Mouse (Mus musculus) cerebellum, adult 2 months (tissue): ENCODE data around the gene Tbc1d4.

Experiments used
- CTCF ChIP-seq: fragments of 200-500 bp; IDR thresholded peaks from 2 replicates; pipeline ENCODE4 v1.5.1; 2011; ENCODE audit warnings: low read depth, mild to moderate bottlenecking, control low read depth, low read length, moderate library complexity, borderline replicate concordance; ENCODE audit not compliant: insufficient read depth
- POLR2A ChIP-seq: fragments of 200-500 bp; IDR thresholded peaks from 2 replicates; pipeline ENCODE4 v1.6.1; 2011; ENCODE audit warnings: low read length, control low read depth, borderline replicate concordance; ENCODE audit not compliant: insufficient read depth

DNA sequence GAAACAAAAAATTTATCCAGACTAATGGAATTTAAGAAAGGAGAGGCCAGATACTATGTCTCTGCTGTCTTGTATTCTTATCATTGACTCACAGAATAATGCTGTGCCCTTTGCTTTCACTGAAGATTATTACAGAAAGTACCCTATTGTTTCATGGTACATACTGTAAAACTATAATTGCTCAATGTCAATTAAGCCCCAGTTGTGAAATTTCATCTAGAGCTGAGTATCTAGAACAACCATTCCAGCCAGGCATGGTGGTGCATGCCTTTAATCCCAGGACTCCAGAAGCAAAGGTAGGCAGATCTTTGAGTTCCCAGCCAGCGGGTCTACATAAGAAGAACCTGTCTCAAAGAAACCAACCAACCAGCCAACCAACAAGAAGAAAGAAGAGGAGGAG, 34.5 kb downstream of the Tbc1d4 start:
- no peak for TF ChIP-seq CTCF
- no peak for TF ChIP-seq POLR2A
